Mouse (Mus musculus) intestine, embryonic 14.5 days (tissue): ENCODE results near the gene Gm27021. TPM values are rescaled to one million over a fixed set of nuclear protein-coding genes. Genes with fewer than 3 reads are reported as not detected.
"Not testable (repeated sequence)": the region's sequence is repeated elsewhere in the genome, so short reads cannot be mapped to it uniquely, and the experiment has no call there.

Experiments used
- ATAC-seq: fragments of 200-750 bp; cut with Nextera tagmentation; replicated peaks from 2 replicates; pipeline ENCODE4 v1.8.0; 2017; ENCODE audit warnings: low read depth, moderate number of reproducible peaks, moderate TSS enrichment, moderate library complexity; ENCODE audit not compliant: low FRiP score, low TSS enrichment
- DNase-seq: peaks from one replicate; pipeline ENCODE4 v3.0.0-alpha.2; 2018; ENCODE audit warnings: low spot score
- H3K27ac ChIP-seq: fragments of 300-500 bp; sonication (generic); 2 replicates; pipeline ENCODE4 v1.5.1; 2014; ENCODE audit warnings: low read depth, mild to moderate bottlenecking, control low read depth
- H3K27me3 ChIP-seq: fragments of 300-500 bp; sonication (generic); replicated peaks from 2 replicates; pipeline ENCODE4 v1.6.1; 2014; ENCODE audit warnings: low read length, control low read depth; ENCODE audit not compliant: control insufficient read depth, insufficient read depth
- H3K36me3 ChIP-seq: fragments of 300-500 bp; sonication (generic); 2 replicates; pipeline ENCODE4 v1.6.1; 2014; ENCODE audit warnings: low read length, control low read depth; ENCODE audit not compliant: control insufficient read depth, insufficient read depth
- H3K4me1 ChIP-seq: fragments of 300-500 bp; sonication (generic); replicated peaks from 2 replicates; pipeline ENCODE4 v1.6.1; 2014; ENCODE audit warnings: low read length, control low read depth, mixed read lengths; ENCODE audit not compliant: control insufficient read depth, insufficient read depth
- H3K4me2 ChIP-seq: fragments of 300-500 bp; sonication (generic); 2 replicates; pipeline ENCODE4 v1.6.1; 2014; ENCODE audit warnings: low read length
- H3K4me3 ChIP-seq: fragments of 300-500 bp; sonication (generic); 2 replicates; pipeline ENCODE4 v1.5.1; 2014; ENCODE audit warnings: low read depth, low read length, control low read depth, mixed read lengths
- H3K9ac ChIP-seq: fragments of 300-500 bp; sonication (generic); 2 replicates; pipeline ENCODE4 v1.6.1; 2014; ENCODE audit warnings: mild to moderate bottlenecking, low read length
- H3K9me3 ChIP-seq: fragments of 300-500 bp; sonication (generic); 2 replicates; pipeline ENCODE4 v1.6.1; 2016; ENCODE audit warnings: low read length, control low read depth; ENCODE audit not compliant: control insufficient read depth
- WGBS: fragments of 180-500 bp; shearing (Covaris S2); extraction: QIAGEN DNeasy Blood & Tissue Kit; methylation state at CpG from one replicate; pipeline ENCODE4 v1.1.7; 2014; 5-methylcytosine and 5-hydroxymethylcytosine counted together
- polyA plus RNA-seq: library from polyadenylated mRNA; unstranded; fragments of >200 nt; fragmentation: Nextera tagmentation; extraction: Ambion mirVana; gene quantifications from 2 replicates; pipeline ENCODE4 v1.2.1, GENCODE M21; 2014

Gm27021 gene
- polyA plus RNA-seq, 1 experiment from 2014 or later, result 1.7 TPM

DNA sequence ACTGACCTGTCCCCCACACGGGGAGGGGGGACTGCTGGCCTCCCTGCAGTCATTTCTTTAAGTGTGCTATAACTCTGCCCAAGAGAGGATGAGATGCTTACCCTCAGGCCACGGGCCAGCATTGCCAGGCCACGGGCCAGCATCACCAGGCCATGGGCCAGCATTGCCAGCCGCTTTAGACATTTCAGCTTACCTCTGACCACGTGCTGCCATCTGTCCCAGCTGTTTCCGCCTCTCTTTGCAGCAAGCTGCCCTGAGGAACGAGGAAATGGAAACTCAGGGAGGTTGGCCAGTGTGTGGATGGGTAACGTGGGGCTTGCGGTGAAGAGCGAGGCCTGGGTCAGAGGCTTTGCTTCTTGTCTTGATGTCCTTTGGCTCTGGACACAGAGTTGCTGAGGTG lies 13.2 kb upstream of the Gm27021 start:
- no peak overlapping the region for H3K4me2 ChIP-seq
- H3K4me1 ChIP-seq, result peaks cover 22% of the 10 kb centered on the region
- ATAC-seq (no peak), DNase-seq (no peak)
- no peak overlapping the region for H3K4me3 ChIP-seq
- H3K9ac ChIP-seq, result no peak overlapping the region
- H3K36me3 ChIP-seq, result no peaks in the 10 kb centered on the region
- 76% methylated on average over 10 of the region's 10 CpGs for WGBS
- no peaks in the 10 kb centered on the region for H3K9me3 ChIP-seq
- no peak overlapping the region for H3K27ac ChIP-seq
- no peaks in the 10 kb centered on the region for H3K27me3 ChIP-seq

DNA sequence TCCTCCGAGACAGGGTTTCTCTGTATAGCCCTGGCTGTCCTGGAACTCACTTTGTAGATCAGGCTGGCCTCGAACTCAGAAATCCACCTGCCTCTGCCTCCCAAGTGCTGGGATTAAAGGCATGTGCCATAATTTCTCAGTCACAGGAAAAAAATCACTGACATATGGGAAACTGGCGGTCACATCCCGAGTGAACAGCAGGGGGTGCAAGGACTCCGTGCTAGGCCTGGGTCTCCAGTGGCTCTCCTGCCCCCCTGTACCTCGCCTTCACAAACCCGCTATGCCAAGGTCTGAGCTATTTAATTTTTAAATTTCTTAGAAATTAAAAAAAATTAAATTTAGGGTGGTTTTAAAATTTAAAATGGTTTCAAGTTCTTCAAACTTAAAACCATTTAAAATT lies 12.5 kb upstream of the Gm27021 start:
- H3K4me2 ChIP-seq, H3K9me3 ChIP-seq, H3K27me3 ChIP-seq, H3K4me3 ChIP-seq, H3K9ac ChIP-seq, ATAC-seq, H3K27ac ChIP-seq, H3K36me3 ChIP-seq: not testable (repeated sequence)
- DNase-seq, result peak; percentile 79
- peaks cover 18% of the 10 kb centered on the region for H3K4me1 ChIP-seq
- WGBS, result 59% methylated on average over 7 of the region's 7 CpGs

DNA sequence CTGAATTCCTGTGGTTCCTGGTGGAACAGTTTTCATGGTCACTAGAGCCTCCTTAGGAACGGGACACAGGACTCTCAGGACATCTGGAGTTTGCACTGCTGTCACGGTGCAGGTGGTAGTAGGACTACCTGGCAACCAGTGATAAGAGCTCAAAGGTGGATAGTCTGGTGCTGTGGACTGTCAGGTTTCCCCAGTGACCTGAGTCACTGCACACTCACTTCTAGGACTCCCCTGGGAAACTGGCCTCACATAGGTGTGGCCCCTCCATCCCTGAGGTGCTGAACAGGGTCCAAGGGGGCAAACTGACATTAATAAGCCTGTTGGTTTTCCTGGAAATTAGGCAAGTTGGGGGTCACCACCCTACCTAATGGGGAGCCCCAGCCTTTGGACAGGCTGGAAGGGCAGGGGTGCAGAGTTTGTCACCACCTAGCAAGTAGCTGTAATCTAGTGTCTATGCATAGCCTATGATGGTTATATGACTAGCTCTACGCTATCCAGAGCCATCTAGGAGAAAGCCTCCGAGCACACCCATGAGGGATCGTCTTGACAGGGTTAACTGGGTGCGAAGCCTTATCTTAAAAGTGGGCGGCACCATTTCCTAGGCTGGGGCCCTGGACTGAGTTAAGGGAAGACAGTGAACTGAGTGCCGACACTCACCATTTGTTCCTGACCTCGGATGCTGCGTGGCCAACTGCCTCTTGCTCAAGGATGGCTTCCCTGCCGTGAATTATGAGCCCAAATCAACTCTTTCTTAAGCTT lies 11.9 kb upstream of the Gm27021 start:
- 41% methylated on average over 11 of the region's 11 CpGs for WGBS
- Histone ChIP-seq H3K9me3 (no peaks in the 10 kb centered on the region), H3K4me2 (no peak overlapping the region), H3K4me1 (peaks cover 12% of the 10 kb centered on the region), H3K36me3 (no peaks in the 10 kb centered on the region), H3K27me3 (no peaks in the 10 kb centered on the region), H3K9ac (no peak overlapping the region), H3K27ac (no peak overlapping the region), H3K4me3 (no peak overlapping the region)
- DNase-seq (no peak), ATAC-seq (no peak)

DNA sequence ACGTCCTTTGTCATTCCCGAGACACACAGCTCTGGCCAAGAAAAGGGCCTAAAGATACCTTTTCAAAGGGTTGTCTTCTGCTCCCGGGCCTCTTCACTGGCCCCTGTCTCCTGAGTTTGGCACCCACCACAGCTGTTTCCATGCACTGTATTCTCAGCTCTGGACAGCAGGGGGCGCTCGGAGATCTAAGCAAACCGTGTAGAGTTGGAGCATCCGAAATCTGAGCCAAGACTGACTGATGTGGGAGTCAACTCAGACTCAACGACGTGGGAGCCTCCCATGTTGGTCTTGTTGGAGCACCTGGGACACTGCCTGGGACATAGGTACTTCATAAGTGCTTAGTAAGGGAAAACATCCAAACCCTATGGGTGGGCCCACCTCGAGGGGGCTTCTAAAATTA lies 10.6 kb upstream of the Gm27021 start:
- H3K27me3 ChIP-seq, result no peaks in the 10 kb centered on the region
- H3K9ac ChIP-seq, result no peak overlapping the region
- H3K9me3 ChIP-seq, result no peaks in the 10 kb centered on the region
- no peak overlapping the region for H3K27ac ChIP-seq
- H3K36me3 ChIP-seq, result peaks cover 7% of the 10 kb centered on the region; the same call in 1 of the 2 replicates
- peak; percentile 98 for DNase-seq
- no peak overlapping the region for H3K4me2 ChIP-seq
- H3K4me3 ChIP-seq, result no peak overlapping the region
- ATAC-seq, result peak; percentile 59
- H3K4me1 ChIP-seq, result peaks cover 1% of the 10 kb centered on the region; the same call in 1 of the 2 replicates
- 14% methylated on average over 10 of the region's 10 CpGs for WGBS

DNA sequence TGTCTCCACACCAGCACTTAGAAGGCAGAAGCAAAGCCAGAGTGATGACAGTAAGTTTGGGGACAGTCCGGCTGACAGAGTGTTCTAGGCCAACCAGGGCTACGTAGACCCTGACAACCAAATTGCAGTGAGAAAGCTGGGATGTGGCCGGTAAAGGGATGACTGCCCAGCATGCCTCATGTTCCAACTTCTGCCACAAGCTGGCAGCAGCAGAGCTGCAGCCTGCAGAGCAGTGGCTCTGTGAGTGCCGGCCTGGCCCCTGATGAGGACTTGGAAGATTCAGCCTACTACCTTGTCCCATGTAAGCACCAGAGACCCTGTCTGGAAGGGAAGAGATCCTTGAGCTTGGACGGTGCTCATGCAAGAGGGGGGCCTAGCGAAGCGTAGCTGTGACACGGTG lies 7.8 kb upstream of the Gm27021 start:
- Histone ChIP-seq H3K4me1 (no peaks in the 10 kb centered on the region; the same call in 1 of the 2 replicates), H3K36me3 (peaks cover 34% of the 10 kb centered on the region), H3K27ac (no peak overlapping the region), H3K9me3 (no peaks in the 10 kb centered on the region), H3K4me2 (no peak overlapping the region), H3K27me3 (no peaks in the 10 kb centered on the region), H3K9ac (no peak overlapping the region), H3K4me3 (no peak overlapping the region)
- DNase-seq (no peak), ATAC-seq (no peak)
- 72% methylated on average over 8 of the region's 8 CpGs for WGBS

DNA sequence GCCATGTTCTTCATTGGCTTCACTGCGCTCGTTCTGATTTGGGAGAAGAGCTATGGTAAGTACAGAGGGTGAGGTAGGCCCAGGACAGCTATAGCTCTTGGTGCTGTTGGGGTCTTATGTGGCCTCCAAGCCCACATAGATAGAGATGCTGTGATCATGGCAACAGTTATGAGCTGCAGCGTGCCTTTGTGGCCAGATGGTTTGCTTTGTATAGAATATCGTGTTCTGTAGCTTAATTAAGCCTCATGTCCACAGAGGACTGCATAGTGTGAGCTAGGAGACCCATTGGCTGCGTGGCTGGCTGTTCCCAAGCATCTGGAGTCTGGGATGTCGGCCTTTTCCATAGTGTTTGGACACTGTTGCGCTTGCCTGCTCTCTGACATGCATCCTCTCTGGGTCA lies 5.4 kb upstream of the Gm27021 start:
- Histone ChIP-seq H3K4me2 (no peak overlapping the region), H3K9ac (no peak overlapping the region), H3K9me3 (no peaks in the 10 kb centered on the region), H3K36me3 (peaks cover 45% of the 10 kb centered on the region), H3K4me3 (no peak overlapping the region), H3K4me1 (peaks cover 9% of the 10 kb centered on the region; the same call in 1 of the 2 replicates), H3K27ac (no peak overlapping the region), H3K27me3 (no peaks in the 10 kb centered on the region)
- WGBS, result 93% methylated on average over 7 of the region's 7 CpGs
- no peak for DNase-seq
- ATAC-seq, result no peak

DNA sequence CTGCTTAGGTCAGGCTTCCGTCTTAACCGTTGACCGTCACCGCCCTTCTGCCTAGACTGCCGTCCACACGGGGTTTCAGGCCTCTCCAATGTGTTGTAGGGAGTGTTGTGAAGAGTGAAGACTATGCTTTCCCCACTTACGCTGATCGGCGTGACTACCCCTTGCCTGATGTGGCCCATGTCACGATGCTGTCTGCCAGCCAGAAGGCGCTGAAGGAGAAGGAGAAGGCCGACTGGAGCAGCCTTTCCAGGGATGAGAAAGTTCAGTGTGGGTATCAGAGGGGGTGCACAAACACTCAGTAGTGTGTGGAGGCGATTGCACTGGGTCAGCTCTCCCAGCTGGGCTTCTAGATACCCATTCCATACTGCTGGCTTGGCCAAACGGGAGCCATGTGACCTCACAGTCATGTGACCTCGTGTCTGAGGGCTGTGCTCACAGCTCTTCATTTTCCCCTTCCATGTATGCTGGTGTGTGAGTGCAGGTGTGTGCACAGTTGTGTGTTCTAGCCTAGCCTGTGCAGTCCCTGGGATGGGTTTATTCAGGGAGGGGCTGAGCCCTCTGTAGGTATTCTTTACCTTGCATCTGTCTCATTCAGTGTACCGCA lies 4.8 kb upstream of the Gm27021 start:
- Histone ChIP-seq H3K4me2 (no peak overlapping the region), H3K9me3 (no peaks in the 10 kb centered on the region), H3K36me3 (peaks cover 45% of the 10 kb centered on the region), H3K4me3 (no peak overlapping the region), H3K27ac (no peak overlapping the region), H3K4me1 (peaks cover 9% of the 10 kb centered on the region; the same call in 1 of the 2 replicates), H3K9ac (no peak overlapping the region), H3K27me3 (no peaks in the 10 kb centered on the region)
- WGBS, result 92% methylated on average over 16 of the region's 16 CpGs
- no peak for ATAC-seq
- no peak for DNase-seq

DNA sequence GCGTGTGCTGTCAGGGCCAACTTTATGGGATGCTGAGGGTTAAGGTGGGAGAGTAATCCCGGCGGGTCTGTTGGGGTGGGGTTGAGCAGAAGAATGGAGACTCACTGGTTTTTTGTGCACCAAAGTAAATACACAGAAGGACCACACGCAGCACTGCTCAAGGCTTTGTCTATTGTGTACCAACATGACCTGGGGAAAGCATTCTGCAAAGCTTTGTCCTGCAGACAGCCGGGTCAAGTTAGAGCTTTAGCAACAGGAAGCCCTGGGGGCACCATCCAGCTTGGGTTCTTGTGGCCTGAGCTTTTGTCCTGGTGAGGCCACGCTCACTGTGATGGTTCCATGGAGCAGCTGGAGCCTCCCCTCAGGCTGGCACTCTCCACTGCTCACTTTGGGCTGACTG lies 3.9 kb upstream of the Gm27021 start:
- Histone ChIP-seq H3K4me2 (no peak overlapping the region), H3K4me1 (peaks cover 13% of the 10 kb centered on the region), H3K4me3 (no peak overlapping the region), H3K27ac (no peak overlapping the region), H3K9me3 (no peaks in the 10 kb centered on the region), H3K27me3 (no peaks in the 10 kb centered on the region), H3K9ac (no peak overlapping the region), H3K36me3 (peaks cover 45% of the 10 kb centered on the region)
- DNase-seq, result no peak
- WGBS, result 63% methylated on average over 6 of the region's 6 CpGs
- no peak for ATAC-seq
